Mouse (Mus musculus) frontal cortex, postnatal 14 days (tissue): Measurements from ENCODE around the gene Chd2.
"Not testable (repeated sequence)": the region's sequence is repeated elsewhere in the genome, so short reads cannot be mapped to it uniquely, and the experiment has no call there.

ENCODE experiments used
- DNase-seq, 2 experiments: peaks; one replicate each; pipeline ENCODE4 v3.0.0; 2022; ENCODE audit warnings: low spot score in 2 of 2

The Chd2 gene

DNA sequence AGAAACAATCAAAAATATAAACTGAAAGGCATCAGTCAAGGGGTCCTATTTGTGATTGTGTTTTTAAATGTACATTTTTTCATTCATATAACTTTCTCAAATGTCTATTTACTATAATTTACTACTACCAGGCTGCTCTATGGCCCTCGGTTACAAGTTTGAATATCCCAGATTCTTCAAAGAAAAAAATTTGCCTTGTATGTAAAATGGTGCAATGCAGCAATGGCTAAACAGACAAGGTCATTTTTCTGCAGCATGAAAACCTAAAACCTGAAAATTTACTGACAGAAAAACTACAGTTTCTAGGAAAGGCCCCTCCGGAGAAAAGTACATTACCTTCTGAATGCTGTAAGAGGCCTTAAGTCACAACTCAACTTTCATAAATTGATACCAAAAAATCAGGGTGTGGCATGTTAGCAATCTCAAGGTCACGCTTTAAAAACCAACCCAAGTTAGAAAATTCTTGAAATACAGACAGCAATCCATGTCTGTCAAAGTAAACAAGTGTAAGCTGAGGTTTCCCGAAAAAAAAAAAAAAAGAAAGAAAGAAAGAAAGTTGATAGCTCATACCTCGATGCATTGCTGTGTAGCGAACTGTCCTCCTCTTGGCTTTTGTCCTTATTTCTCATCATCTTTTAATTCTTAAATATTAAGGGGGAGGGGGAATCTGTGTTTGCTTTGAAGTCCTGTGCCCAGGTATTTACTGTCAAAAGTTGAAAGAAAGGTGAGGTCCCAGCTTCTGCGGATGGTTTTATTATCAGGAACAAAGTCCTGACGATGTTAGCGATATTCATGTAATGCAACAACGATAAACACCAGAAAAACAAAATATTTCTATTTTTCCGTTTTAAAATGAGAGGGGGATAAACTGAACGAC lies 1.2 kb downstream of the Chd2 start:
- peak in 1 of 2 experiments; percentile 2 for DNase-seq

DNA sequence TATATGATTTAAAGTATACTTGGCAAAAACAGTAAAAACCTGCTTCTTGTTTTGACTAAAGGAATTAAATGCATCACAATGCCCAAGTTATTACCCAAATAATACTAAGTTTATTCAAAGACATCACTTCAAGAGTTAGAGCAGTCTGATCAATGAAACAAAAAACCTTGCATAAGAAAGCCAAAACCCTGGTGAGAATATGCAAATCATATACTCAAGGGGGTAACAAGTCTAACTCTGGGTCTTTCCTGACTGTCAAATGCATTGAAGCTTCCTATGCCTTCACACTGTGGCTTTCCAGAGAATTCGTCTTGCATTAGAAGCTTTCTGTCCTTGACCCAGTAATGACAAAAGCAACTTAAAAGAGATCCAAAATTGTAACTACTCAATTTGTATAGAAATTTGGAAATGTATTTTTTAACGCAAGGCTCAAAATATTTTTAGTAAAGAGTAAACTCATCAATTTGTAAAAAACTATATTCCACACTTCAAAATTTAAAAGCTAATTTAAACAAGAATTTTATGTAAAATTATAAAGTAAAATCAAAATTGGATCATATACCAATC lies 2.4 kb downstream of the Chd2 start:
- DNase-seq = no peak

DNA sequence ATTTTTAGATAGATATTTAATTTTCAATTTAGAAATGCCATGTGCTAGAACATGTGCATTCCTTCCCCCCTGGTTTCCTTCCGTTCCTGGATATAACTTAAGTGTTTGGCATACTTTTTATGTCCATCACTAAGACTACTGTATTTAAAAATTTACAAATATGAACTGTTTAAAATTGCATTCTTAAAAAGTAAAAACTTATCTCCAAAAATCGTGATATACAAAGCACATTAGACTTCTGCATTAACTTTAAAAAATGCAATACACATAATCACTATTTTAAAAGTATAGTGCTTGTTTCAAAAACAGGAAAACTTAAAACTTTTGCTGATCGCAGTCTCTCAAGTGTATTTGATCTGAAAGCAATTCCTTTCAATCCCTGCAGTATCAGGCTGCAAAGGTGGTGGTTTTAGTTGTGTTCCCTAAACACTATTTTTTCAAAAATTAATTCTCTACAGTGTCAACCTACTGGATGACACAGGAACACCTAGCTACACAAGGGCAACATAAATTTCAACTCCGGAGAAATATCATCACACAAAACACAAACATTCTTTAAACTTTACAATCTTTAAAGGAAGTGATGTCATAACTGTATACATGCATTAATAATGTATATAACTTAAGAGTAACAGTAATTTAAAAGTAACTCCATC lies 3.1 kb downstream of the Chd2 start:
- no peak for DNase-seq

DNA sequence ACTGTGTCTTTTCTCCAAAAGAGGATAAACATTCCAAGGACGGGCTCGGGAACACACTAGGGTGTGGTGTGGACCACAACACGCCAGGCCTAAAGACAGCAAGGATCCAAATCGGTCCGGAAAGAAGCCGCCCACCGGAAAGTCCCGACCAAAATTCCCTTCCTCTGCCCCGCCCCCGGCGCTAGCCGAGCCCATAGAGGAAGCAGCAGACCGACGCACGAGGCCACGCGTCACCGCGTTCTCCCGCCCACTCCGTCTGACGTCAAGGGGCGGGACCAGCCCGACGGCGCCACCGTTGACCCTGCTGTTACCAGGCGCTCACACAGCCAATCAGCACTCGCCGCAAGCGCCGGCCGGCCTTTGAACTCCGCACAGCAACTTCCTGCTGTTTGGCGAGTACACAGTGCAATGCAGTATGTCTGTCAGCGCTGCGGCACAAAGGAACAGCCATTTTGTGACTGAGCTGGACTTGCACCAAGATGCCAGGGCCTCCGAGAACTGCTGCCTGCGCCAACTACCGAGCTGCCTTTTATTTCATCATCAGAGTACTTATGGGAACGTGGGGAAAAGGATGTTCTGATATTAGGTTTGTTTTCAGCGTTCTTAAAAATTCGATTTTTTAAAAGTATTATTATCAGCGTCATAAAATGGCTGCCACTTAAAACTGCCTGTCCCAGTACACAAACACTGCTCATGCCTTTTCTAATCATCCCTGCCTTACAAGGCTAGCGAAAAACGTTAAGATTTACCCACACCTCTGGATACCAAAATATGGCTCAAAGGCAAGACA lies 3.8 kb downstream of the Chd2 start:
- DNase-seq = peak; percentile 100

DNA sequence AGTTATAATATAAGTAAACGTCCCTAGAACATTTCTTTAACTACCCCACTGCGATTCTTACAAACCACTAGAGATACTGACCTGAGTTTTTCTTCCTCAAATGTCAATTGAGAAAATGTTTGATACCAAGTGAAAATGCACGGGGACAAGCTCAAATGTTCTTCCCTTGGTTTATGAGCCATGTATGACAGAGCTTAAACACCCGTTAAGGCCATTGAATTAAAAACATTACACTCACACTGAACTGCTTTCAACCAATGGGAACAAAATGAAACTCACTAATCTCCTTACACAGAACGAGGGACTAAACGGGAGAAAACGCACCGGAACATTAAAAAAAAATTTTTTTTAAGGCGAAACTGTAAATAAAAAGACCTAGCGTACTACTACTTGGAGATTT lies 4.4 kb downstream of the Chd2 start:
- no peak for DNase-seq

DNA sequence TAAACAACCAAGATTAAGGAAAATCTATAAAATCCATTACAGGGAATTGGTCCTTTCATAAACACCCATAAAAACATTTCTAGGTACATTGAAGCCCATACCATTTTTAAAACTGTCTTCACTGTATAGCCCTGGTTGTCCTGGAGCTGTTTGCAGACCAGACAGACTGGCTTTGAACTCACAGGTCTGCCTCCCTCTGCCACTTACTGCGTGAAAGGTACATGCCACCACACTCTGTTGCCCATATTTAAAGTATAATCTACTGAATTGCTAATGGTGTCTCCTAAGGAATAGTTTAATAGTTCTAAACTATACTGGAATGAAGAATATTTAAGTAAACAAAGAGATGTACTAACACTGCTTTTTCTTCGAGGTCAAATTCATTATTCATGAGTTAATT lies 5.1 kb downstream of the Chd2 start:
- DNase-seq = no peak

DNA sequence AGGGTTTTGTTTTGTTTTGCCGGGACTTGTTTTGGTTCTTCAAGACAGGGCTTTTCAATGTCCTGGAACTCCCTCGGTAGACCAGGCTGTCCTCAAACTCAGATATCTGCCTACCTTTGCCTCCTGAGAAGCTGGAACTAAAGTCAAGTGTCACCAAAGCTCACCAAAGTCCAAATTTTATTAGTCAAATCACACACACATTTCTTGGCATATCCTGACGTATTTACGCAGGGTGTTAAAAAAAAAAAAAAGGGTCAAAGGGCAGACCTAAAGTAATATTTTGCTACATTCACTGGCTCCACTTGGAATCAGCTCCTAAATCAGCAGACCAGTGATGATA lies 5.8 kb downstream of the Chd2 start:
- DNase-seq = no peak

DNA sequence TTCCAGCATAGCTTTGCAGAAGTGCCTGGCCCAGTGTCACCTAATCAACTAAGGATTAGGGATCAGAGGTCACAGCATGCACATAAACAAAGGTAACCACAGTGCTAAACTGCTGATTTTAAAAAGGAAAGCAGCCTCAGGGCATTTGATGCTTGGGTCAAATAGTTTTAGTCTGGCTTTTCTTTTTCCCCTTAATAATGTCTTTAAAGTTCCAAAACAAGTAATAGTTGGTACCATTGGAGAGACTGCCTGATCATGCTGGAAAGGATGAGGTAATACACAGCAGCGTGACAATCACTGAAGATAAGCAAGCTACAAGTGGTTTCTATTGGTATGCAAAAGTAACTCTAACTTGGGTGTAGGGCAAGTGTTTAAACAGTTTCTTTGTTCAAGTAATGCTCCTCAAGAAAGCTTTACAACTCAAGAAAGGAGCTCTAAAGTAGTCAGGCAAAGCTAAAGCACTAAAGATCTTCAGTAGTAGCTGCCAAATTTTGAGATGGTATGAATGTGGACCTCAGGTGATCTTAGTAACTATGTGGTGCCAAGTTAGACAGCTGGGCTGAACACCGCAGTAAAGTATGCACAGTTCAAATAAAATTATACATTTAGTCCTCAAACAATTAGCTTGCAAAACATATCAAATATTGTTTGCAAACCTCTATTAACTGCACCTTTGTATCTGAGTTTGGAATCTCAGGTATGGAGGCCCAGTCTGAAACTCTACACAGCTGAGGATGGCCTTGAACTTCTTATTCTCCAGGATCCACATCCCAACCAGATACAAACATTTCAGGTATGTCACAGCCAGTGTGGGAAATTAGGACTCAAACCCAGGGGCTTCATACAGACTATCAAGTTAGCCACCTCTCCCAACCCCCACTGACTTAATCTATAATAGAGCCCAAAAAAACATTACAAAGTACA lies 6.4 kb downstream of the Chd2 start:
- DNase-seq = no peak

DNA sequence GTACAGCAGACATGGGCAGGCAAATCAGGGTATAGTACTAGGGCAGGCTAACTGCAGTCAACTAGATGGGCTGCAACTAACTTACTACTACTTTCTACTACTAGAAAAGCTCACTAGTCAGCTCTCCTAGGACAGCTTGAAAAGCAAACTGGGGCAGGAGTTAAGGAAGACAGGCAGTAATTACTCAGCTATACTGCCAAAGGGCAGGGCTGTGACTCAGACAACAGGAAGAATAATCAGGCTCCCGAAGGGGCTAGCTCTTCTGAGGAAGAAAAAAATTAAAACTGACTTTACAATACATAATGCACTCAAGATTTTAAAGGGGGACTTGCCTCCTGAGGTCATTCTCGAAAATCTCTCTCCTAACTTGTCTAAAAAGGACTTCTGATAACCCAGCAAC lies 8.2 kb downstream of the Chd2 start:
- DNase-seq = no peak

DNA sequence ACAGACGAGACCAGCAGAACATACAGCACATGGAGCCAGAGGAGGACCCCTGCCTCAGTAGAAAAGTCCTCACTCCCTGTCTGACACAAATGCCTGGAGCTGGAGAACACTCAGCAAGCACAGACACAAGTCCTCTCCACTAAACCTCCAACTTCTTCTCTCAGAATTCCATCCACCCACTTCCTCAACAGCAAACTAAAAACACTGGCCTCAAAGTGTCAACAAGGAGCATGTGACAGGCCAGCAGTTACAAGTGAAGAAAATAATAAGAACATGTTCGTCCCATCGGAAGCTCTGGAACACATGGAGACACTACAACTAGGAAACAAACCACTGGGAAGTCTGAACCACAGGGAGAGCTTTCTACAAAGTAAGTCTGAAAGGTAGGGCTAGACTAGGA lies 8.7 kb downstream of the Chd2 start:
- no peak for DNase-seq

DNA sequence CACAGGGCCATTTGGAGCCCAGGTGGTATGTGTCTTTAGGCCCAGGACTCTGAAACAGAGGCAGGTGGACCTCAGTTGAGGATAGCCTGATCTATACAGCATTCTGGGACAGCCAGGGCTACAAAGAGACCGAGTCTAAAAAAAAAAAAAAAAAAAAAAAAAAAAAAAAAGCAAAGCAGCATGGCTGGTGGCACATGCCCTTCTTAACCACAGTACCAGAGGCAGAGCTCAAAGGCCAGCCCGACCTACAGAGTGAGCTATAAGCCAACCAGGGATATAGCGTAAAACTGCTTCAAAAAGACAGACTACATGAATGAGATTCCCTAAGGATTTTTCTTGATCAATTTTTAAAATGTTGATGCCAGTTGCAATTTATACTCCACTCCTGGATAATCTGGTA lies 9.5 kb downstream of the Chd2 start:
- DNase-seq = no peak

DNA sequence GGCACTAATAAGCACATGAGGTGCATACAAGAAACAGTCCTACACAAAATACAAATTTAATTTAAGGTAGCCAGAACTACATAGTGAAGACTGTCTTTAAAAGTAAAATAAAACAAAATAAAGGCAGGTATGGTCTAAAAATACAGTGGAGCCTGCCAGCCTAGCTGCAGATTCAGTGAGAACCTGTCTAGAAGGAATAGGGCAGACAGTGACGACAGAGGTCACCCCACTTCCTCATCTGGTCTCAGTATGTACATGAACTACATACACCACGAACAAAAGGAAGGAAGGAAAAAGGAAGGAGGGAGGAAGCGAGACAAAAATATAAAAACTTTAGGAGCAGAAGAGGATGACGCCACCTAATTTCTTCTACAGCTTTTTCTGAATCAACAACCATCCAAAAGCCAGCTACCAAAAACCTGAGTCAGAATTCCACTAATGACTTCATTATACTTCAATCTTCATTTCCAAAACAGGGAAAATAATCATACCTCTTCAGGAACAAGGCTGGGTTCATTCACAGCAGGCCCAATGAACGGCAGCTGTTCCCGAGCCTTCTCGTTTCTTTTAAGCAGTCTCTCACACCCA lies 10.0 kb downstream of the Chd2 start:
- DNase-seq = no peak

DNA sequence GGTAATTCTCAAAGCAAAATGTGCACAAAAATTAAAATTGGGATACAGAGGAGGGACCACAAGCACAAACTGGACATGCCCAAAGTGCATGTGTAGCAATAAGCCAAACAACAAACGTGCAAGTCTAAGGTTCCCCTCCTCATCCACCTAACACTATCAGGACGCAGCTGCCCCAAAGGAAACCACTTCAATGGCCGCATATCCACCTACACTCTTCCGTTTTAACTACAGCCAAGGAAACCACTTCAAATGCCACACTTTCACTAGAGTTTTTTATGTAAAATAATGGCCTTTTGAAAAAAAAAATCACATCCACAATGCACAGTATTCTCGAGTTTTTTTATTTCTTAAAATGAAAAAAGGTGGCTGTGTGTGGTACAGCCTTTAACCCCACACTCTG lies 10.8 kb downstream of the Chd2 start:
- DNase-seq = no peak

DNA sequence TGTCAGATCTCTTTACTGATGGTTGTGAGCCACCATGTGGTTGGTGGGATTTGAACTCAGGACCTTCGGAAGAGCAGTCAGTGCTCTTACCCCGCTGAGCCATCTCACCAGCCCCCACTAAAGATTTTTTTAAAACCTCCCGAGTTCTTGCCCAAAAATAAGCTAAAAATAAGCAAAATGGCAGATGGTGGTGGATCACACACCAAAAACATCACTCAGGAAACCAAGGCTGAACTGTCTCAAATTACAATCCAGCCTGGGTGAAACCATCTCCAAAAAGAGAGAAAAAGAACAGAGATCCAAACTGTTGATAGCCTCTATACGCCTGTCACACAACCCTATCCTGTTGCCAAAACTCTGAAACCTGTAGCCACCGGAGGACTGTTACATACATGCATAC lies 11.5 kb downstream of the Chd2 start:
- DNase-seq = no peak

DNA sequence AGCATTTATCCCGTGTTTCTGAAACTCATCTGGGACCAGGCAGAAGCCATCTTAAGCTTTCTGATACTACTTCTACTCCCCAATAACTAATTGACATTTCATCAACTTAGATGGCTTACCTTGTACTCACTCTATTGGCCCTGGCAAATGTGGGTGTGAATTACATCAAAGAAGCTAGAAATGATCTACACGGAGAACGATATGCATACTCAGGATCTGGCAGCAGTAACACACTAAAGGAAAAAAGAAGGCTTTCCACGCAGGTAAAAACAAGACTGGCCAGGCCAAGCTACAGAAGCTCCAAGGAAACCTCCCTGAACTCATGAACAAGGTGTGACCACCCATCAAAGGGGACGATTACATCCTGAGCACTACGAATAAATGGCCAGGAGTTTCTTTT lies 12.4 kb downstream of the Chd2 start:
- no peak for DNase-seq

DNA sequence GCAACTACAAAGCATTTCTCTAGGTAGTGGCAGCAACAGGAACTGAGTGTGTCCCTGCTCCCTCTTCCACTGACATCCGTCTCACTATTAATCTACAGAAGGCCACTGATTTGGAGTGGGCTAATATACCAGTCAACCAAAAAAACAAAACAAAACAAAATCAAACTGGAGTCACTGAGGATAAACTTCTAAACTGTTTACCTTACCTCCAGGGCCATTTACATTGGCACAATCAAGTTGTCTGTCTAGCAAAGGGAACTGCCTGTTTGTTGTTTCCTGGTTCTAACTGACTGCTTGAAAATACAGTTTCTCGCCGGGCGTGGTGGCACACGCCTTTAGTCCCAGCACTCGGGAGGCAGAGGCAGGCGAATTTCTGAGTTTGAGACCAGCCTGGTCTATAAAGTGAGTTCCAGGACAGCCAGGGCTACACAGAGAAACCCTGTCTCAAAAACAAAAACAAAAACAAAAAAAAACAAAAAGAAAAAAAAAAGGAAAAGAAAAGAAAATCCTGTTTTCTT lies 13.2 kb downstream of the Chd2 start:
- DNase-seq = not testable (repeated sequence)

DNA sequence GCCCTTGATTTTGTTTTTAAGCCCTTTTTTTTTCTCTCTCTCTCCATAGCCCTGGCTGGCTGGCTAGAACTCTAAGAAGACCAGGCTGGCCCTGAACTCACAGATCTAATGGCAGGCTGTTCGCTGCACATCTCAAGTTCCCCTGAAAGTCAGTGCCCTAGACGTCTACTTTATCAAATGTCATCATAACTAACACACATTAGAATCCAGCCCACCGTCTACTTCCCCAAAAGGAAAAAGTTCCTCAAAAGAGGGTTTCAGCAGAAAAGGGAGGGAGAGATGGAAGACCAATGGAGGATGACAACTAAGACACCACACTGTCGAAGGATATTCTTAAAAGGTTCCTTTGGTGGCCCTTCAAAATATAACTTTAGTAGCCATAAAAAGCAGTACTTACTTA lies 14.4 kb downstream of the Chd2 start:
- DNase-seq = no peak

DNA sequence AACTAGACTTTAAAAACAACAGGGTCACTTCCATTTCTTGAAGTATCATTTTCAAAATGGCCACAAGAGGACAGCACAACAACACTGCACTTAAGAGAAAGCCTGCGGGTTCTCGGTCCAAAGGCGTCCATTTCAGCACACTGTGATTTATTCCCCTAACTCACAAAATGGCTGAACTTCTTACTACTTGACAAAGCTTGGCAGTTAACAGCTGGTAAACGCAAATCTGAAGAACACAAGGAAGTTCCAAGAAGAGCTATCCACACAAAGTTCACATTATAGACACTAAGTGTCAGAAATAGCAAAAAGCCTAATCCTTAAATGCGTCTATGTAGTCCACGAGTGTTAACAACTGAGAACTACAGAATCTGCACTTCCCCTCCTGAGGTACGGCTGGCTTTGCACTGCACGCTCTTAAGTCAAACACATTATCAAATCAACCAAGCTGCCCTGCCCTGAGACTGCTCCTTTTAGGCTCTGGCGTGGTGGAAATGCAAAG lies 17.1 kb downstream of the Chd2 start:
- DNase-seq = no peak

DNA sequence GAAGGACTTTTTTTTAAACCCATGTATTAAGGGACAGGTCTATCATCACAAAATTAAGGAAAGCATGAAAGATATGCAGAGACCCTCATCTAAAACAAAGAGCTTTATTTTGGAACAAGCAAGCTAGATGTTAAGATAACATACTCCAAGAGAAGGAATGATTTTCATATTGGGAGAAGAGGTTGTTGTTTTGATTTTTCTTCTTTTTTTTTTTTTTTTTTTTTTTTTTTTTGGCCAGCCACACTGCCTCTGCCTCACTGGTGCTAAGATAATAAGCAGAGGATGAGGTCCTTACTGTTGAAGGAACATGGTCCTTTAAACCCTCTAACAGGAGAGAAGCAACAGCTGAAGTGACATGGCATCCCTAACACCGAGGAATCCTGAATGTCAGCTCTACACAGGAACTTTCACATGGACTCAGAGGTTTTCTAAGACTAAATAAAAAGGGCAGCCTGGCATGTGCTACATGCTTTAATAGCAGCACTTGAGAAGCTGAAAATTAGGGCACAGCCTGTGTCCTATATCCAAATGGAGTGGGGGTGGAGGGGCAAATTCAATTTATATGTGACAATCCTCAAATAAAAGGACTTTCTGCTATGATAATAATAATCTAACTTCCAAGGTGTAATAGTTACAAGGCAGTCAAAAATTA lies 17.9 kb downstream of the Chd2 start:
- DNase-seq = no peak

DNA sequence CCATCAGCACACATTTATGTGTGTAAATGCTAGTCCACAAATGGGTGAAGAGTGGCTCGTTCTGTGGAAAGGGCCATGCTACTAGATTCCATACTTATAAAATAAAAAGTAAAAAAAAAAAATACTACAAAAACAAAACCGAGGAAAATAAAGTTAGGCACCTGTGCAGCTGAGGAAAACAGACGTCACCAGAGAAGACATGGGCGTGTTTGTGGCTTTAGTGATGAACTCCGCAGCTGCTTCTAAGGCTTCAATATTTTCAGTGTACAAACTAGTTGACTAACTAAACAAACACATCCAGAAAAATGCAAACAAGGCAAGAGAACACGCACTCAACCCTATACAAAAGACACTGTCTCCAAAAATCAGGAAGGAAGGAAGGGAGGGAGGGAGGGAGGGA lies 18.4 kb downstream of the Chd2 start:
- no peak for DNase-seq
